Mouse (Mus musculus) kidney, postnatal 0 days (tissue): ENCODE data around the gene Vmn1r9. TPM values are rescaled to one million over a fixed set of nuclear protein-coding genes. Genes with fewer than 3 reads are reported as not detected.
"Not testable (repeated sequence)": the region's sequence is repeated elsewhere in the genome, so short reads cannot be mapped to it uniquely, and the experiment has no call there.

Source experiments
- ATAC-seq: fragments of 200-750 bp; cut with Nextera tagmentation; replicated peaks from 2 replicates; pipeline ENCODE4 v1.8.0; 2017; ENCODE audit warnings: low read depth, moderate number of reproducible peaks, moderate TSS enrichment, moderate library complexity; ENCODE audit not compliant: low FRiP score
- DNase-seq: peaks from one replicate; pipeline ENCODE4 v3.0.0-alpha.2; 2016; ENCODE audit warnings: low spot score
- H3K27ac ChIP-seq: fragments of 300-500 bp; sonication (generic); 2 replicates; pipeline ENCODE4 v1.5.1; 2014; ENCODE audit warnings: mild to moderate bottlenecking
- H3K27me3 ChIP-seq: fragments of 300-500 bp; sonication (generic); 2 replicates; pipeline ENCODE4 v1.6.1; 2014; ENCODE audit warnings: low read length, mixed read lengths; ENCODE audit not compliant: insufficient read depth
- H3K36me3 ChIP-seq: fragments of 300-500 bp; sonication (generic); 2 replicates; pipeline ENCODE4 v1.6.1; 2014; ENCODE audit warnings: low read length, mixed read lengths; ENCODE audit not compliant: insufficient read depth
- H3K4me1 ChIP-seq: fragments of 300-500 bp; sonication (generic); replicated peaks from 2 replicates; pipeline ENCODE4 v1.6.1; 2014; ENCODE audit warnings: antibody characterized with exemption, low read length, mixed read lengths; ENCODE audit not compliant: insufficient read depth
- H3K4me2 ChIP-seq: fragments of 300-500 bp; sonication (generic); 2 replicates; pipeline ENCODE4 v1.6.1; 2014; ENCODE audit warnings: mild to moderate bottlenecking, low read length, moderate library complexity, mixed read lengths
- H3K4me3 ChIP-seq: fragments of 300-500 bp; sonication (generic); replicated peaks from 2 replicates; pipeline ENCODE4 v1.5.1; 2014; ENCODE audit warnings: low read depth, low read length
- H3K9ac ChIP-seq: fragments of 300-500 bp; sonication (generic); 2 replicates; pipeline ENCODE4 v1.6.1; 2014; ENCODE audit warnings: low read depth, low read length
- H3K9me3 ChIP-seq: fragments of 300-500 bp; sonication (generic); replicated peaks from 2 replicates; pipeline ENCODE4 v1.6.1; 2016; ENCODE audit warnings: low read length, inconsistent platforms, mixed read lengths
- CTCF ChIP-seq: IDR thresholded peaks from 2 replicates; pipeline ENCODE4 v1.5.1; 2016; ENCODE audit warnings: antibody characterized with exemption, low read depth, mild to moderate bottlenecking, moderate library complexity
- WGBS: fragments of 180-500 bp; shearing (Covaris S2); extraction: QIAGEN DNeasy Blood & Tissue Kit; methylation state at CpG from one replicate; pipeline ENCODE4 v1.1.7; 2014; 5-methylcytosine and 5-hydroxymethylcytosine counted together
- polyA plus RNA-seq: library from polyadenylated mRNA; unstranded; fragments of >200 nt; fragmentation: Nextera tagmentation; extraction: Ambion mirVana; gene quantifications from 2 replicates; pipeline ENCODE4 v1.2.1, GENCODE M21; 2015

Gene Vmn1r9
- not detected in 2 replicates for polyA plus RNA-seq

GRCm38 (mm10) chr6:57066487-57066886 is at the start of gene Vmn1r9:
Gene Vmn1r9 (plus strand): TSS chr6:57066787.
- Histone ChIP-seq H3K4me3 (no peak within 1 kb of the TSS), H3K27me3 (no peaks in the 10 kb centered on the region), H3K9ac (no peak within 1 kb of the TSS), H3K4me1 (no peaks in the 10 kb centered on the region), H3K36me3 (no peaks in the 10 kb centered on the region), H3K9me3 (no peaks in the 10 kb centered on the region), H3K4me2 (no peak within 1 kb of the TSS), H3K27ac (no peak within 1 kb of the TSS)
- no peak for ATAC-seq
- no peak for TF ChIP-seq CTCF
- 90% methylated on average over 2 of the region's 2 CpGs for WGBS
- DNase-seq, result no peak

- not testable (repeated sequence) for H3K27me3 ChIP-seq, H3K9ac ChIP-seq, H3K36me3 ChIP-seq, H3K4me1 ChIP-seq, ATAC-seq, H3K9me3 ChIP-seq, H3K27ac ChIP-seq, H3K4me3 ChIP-seq, DNase-seq, H3K4me2 ChIP-seq
- WGBS, result 89% methylated on average over 2 of the region's 2 CpGs
These were observed 41.4 kb upstream of the Vmn1r9 start, which contains the start of gene Vmn1r7 for GRCm38 (mm10) chr6:57025224-57025623. Gene Vmn1r7 (minus strand): TSS chr6:57025324.

GRCm38 (mm10) chr6:57031984-57032383 is 34.6 kb upstream of the Vmn1r9 start, which contains the start of gene Vmn1r8:
Gene Vmn1r8 (plus strand): TSS chr6:57032284.
- TF ChIP-seq CTCF, result no peak
- H3K27ac ChIP-seq, result no peak within 1 kb of the TSS
- no peaks in the 10 kb centered on the region for H3K4me1 ChIP-seq
- H3K36me3 ChIP-seq, result no peaks in the 10 kb centered on the region
- H3K4me3 ChIP-seq, result no peak within 1 kb of the TSS
- H3K4me2 ChIP-seq, result no peak within 1 kb of the TSS
- no peak for ATAC-seq
- no peak for DNase-seq
- H3K9ac ChIP-seq, result no peak within 1 kb of the TSS
- H3K27me3 ChIP-seq, result no peaks in the 10 kb centered on the region
- H3K9me3 ChIP-seq, result no peaks in the 10 kb centered on the region

GRCm38 (mm10) chr6:57034674-57035073 is 31.9 kb upstream of the Vmn1r9 start:
- Histone ChIP-seq H3K9ac (no peak overlapping the region), H3K4me3 (no peak overlapping the region), H3K27ac (no peak overlapping the region), H3K4me1 (no peaks in the 10 kb centered on the region), H3K36me3 (no peaks in the 10 kb centered on the region), H3K27me3 (no peaks in the 10 kb centered on the region), H3K4me2 (no peak overlapping the region), H3K9me3 (no peaks in the 10 kb centered on the region)
- no peak for TF ChIP-seq CTCF
- no peak for DNase-seq
- WGBS, result 77% methylated on average over 2 of the region's 2 CpGs
- no peak for ATAC-seq

- no peak for DNase-seq
- H3K9me3 ChIP-seq, result no peaks in the 10 kb centered on the region
- H3K4me3 ChIP-seq, result no peak overlapping the region
- no peak overlapping the region for H3K9ac ChIP-seq
- TF ChIP-seq CTCF, result peak; percentile 53; the same call in 1 of the 2 replicates
- no peak overlapping the region for H3K4me2 ChIP-seq
- ATAC-seq, result no peak; the same call in 1 of the 2 replicates
- H3K36me3 ChIP-seq, result no peaks in the 10 kb centered on the region
- H3K4me1 ChIP-seq, result no peaks in the 10 kb centered on the region
- H3K27ac ChIP-seq, result no peak overlapping the region
- no peaks in the 10 kb centered on the region for H3K27me3 ChIP-seq
These were observed 2.9 kb upstream of the Vmn1r9 start for GRCm38 (mm10) chr6:57063730-57064129.

- Histone ChIP-seq H3K4me1 (no peaks in the 10 kb centered on the region), H3K9me3 (no peaks in the 10 kb centered on the region), H3K36me3 (no peaks in the 10 kb centered on the region), H3K9ac (no peak overlapping the region), H3K27ac (no peak overlapping the region), H3K4me2 (no peak overlapping the region), H3K4me3 (no peak overlapping the region), H3K27me3 (no peaks in the 10 kb centered on the region)
- TF ChIP-seq CTCF, result peak; percentile 48; the same call in 1 of the 2 replicates
- WGBS, result 67% methylated on average over 1 of the region's 1 CpGs
- no peak for DNase-seq
- no peak for ATAC-seq
These were observed 39.8 kb downstream of the Vmn1r9 start for GRCm38 (mm10) chr6:57106358-57106757.

- no peak for TF ChIP-seq CTCF
- Histone ChIP-seq H3K27me3 (no peaks in the 10 kb centered on the region), H3K4me1 (no peaks in the 10 kb centered on the region), H3K36me3 (no peaks in the 10 kb centered on the region), H3K27ac (no peak within 1 kb of the TSS), H3K4me2 (no peak within 1 kb of the TSS), H3K4me3 (no peak within 1 kb of the TSS), H3K9me3 (no peaks in the 10 kb centered on the region), H3K9ac (no peak within 1 kb of the TSS)
- WGBS, result 84% methylated on average over 3 of the region's 3 CpGs
- DNase-seq, result no peak
- no peak for ATAC-seq
These were observed 42.6 kb downstream of the Vmn1r9 start, which contains the start of gene Vmn1r10 for GRCm38 (mm10) chr6:57109154-57109553. Gene Vmn1r10 (plus strand): TSS chr6:57109454.

Other genes starting within 250 kb of the Vmn1r9 start
- gene Fkbp9, start 234.7 kb upstream of the Vmn1r9 start, polyA plus RNA-seq, result 104 and 113 TPM in 2 replicates
- gene Nt5c3, start 142.9 kb upstream of the Vmn1r9 start, polyA plus RNA-seq, result 82.4 and 85.9 TPM in 2 replicates
- gene Vmn1r4, start 142.8 kb upstream of the Vmn1r9 start, polyA plus RNA-seq, result 0.28 and 0.62 TPM in 2 replicates
- gene Vmn1r5, start 96.5 kb upstream of the Vmn1r9 start, polyA plus RNA-seq, result not detected in 2 replicates
- not detected in 2 replicates for gene Vmn1r6, start 69.5 kb upstream of the Vmn1r9 start, polyA plus RNA-seq
- not detected in 2 replicates for gene Vmn1r7, start 41.5 kb upstream of the Vmn1r9 start, polyA plus RNA-seq
- gene Vmn1r8, start 34.5 kb upstream of the Vmn1r9 start, polyA plus RNA-seq, result not detected in 2 replicates
- gene Vmn1r10, start 42.7 kb downstream of the Vmn1r9 start, polyA plus RNA-seq, result not detected in 2 replicates
- gene Vmn1r11, start 66.7 kb downstream of the Vmn1r9 start, polyA plus RNA-seq, result not detected in 2 replicates
- gene Vmn1r12, start 90.1 kb downstream of the Vmn1r9 start, polyA plus RNA-seq, result not detected in 2 replicates
- not detected in 2 replicates for gene Vmn1r13, start 136.5 kb downstream of the Vmn1r9 start, polyA plus RNA-seq
- not detected in 2 replicates for gene Vmn1r14, start 164.9 kb downstream of the Vmn1r9 start, polyA plus RNA-seq
- not detected in 2 replicates for gene Vmn1r15, start 191.2 kb downstream of the Vmn1r9 start, polyA plus RNA-seq